Mouse (Mus musculus) urinary bladder, adult 18-20 months (tissue): ENCODE measurements around the gene Itch.
"Not testable (repeated sequence)": the region's sequence is repeated elsewhere in the genome, so short reads cannot be mapped to it uniquely, and the experiment has no call there.

ENCODE experiments used
- DNase-seq, 2 experiments: peaks; one replicate each; pipeline ENCODE4 v3.0.0; 2022; ENCODE audit warnings: low spot score in 2 of 2, mixed read lengths in 2 of 2

Gene Itch

GRCm38 (mm10) chr2:155133011-155133976, at the start of gene Itch:
Itch (plus strand) TSS chr2:155133509.
- DNase-seq, result peak; percentile 78 to 86

GRCm38 (mm10) chr2:155084546-155084945, 48.8 kb upstream of the Itch start:
- no peak for DNase-seq

GRCm38 (mm10) chr2:155086328-155086727, 47.0 kb upstream of the Itch start:
- no peak for DNase-seq

GRCm38 (mm10) chr2:155088264-155088663, 45.0 kb upstream of the Itch start:
- DNase-seq, result no peak

GRCm38 (mm10) chr2:155090909-155091742, 42.2 kb upstream of the Itch start:
- no peak for DNase-seq

GRCm38 (mm10) chr2:155091743-155092075, 41.6 kb upstream of the Itch start:
- DNase-seq, result no peak

- DNase-seq, result no peak
These were observed 39.9 kb upstream of the Itch start for GRCm38 (mm10) chr2:155093418-155093817.

- DNase-seq, result no peak
These were observed 34.5 kb upstream of the Itch start for GRCm38 (mm10) chr2:155098720-155099380.

GRCm38 (mm10) chr2:155099421-155099820, 33.9 kb upstream of the Itch start:
- DNase-seq, result no peak

- no peak for DNase-seq
These were observed 33.1 kb upstream of the Itch start for GRCm38 (mm10) chr2:155099994-155100795.

- no peak for DNase-seq
These were observed 32.5 kb upstream of the Itch start for GRCm38 (mm10) chr2:155100796-155101259.

GRCm38 (mm10) chr2:155101761-155102181, 31.5 kb upstream of the Itch start:
- no peak for DNase-seq

- no peak for DNase-seq
These were observed 29.7 kb upstream of the Itch start for GRCm38 (mm10) chr2:155103607-155104006.

GRCm38 (mm10) chr2:155107276-155107675, 26.0 kb upstream of the Itch start:
- DNase-seq, result not testable (repeated sequence)

GRCm38 (mm10) chr2:155115216-155115830, 18.0 kb upstream of the Itch start:
- DNase-seq, result no peak

- DNase-seq, result peak in 1 of 2 experiments; percentile 18
These were observed 910 bp downstream of the Itch start for GRCm38 (mm10) chr2:155133977-155134860.

GRCm38 (mm10) chr2:155135092-155135491, 1.8 kb downstream of the Itch start:
- DNase-seq, result peak in 1 of 2 experiments; percentile 9

- no peak for DNase-seq
These were observed 2.2 kb downstream of the Itch start for GRCm38 (mm10) chr2:155135534-155135933.

GRCm38 (mm10) chr2:155140986-155141385, 7.7 kb downstream of the Itch start:
- DNase-seq, result no peak
